Mouse (Mus musculus) myocyte (in vitro differentiated cells): ENCODE data around the gene Ifi204.
"Not testable (repeated sequence)": the region's sequence is repeated elsewhere in the genome, so short reads cannot be mapped to it uniquely, and the experiment has no call there.

Experiments used
- E2F4 ChIP-seq: IDR thresholded peaks from one replicate; pipeline ENCODE4 v1.6.1; 2011; ENCODE audit warnings: mild to moderate bottlenecking, control low read depth, moderate library complexity; ENCODE audit not compliant: insufficient read depth
- MAX ChIP-seq: IDR thresholded peaks from one replicate; pipeline ENCODE4 v1.6.1; 2011; ENCODE audit warnings: low read depth, mild to moderate bottlenecking, control low read depth
- POLR2A ChIP-seq: IDR thresholded peaks from one replicate; pipeline ENCODE4 v1.6.1; 2011; ENCODE audit warnings: low read depth, mild to moderate bottlenecking, control low read depth, moderate library complexity; ENCODE audit not compliant: insufficient read length
- SRF ChIP-seq: IDR thresholded peaks from one replicate; pipeline ENCODE4 v1.6.1; 2011; ENCODE audit warnings: low read depth; ENCODE audit not compliant: control insufficient read depth, insufficient read length

- not testable (repeated sequence) for TF ChIP-seq POLR2A, E2F4, SRF, MAX
Observed at GRCm38 (mm10) chr1:173766848-173767617, at the start of gene Ifi204.
